In genomic region chr12:3858754-3859153, GRCm38 (mm10) we compare ENCODE assay signal across 21 mouse cellular contexts.
"Had no signal": no experiment of that assay in that cellular context is flagged by ENCODE, and none has a peak within 500 bp of the region (broad histone marks: within the 10 kb centered on the region; RNA-seq: fewer than 3 reads in every experiment).

No protein-coding gene starts in this region.

- H3K36me3 ChIP-seq: hindbrain, embryonic 10.5 days had no signal

- H3K27me3 ChIP-seq: hindbrain, embryonic 12.5 days; intestine, embryonic 15.5 days; kidney, embryonic 15.5 days; limb, embryonic 12.5 days had no signal

- H3K9ac ChIP-seq: hindbrain, embryonic 12.5 days; hindbrain, embryonic 14.5 days; intestine, embryonic 15.5 days; kidney, embryonic 15.5 days; limb, embryonic 12.5 days had no signal

- ATAC-seq: hindbrain, embryonic 16.5 days; inflammation-experienced regulatory T-cells, adult 6 months; intestine, embryonic 15.5 days; intestine, postnatal 0 days had no signal

- H3K4me3 ChIP-seq: heart, embryonic 10.5 days; hindbrain, embryonic 10.5 days; hindbrain, embryonic 12.5 days; intestine, embryonic 15.5 days; kidney, embryonic 15.5 days; layer of hippocampus, adult 2 months; left cerebral cortex, adult 2 months; limb, embryonic 10.5 days; limb, embryonic 12.5 days had no signal

- H3K9me3 ChIP-seq: heart, embryonic 10.5 days; hindbrain, embryonic 10.5 days; hindbrain, embryonic 12.5 days; intestine, embryonic 15.5 days; kidney, embryonic 15.5 days; limb, embryonic 10.5 days; limb, embryonic 12.5 days had no signal

- H3K4me2 ChIP-seq: hindbrain, embryonic 12.5 days; hindbrain, embryonic 14.5 days; intestine, embryonic 15.5 days; kidney, embryonic 15.5 days; limb, embryonic 12.5 days; liver, embryonic 11.5 days had no signal

- H3K27ac ChIP-seq: hindbrain, embryonic 10.5 days; hindbrain, embryonic 12.5 days; hindbrain, embryonic 14.5 days; intestine, embryonic 15.5 days; kidney, embryonic 15.5 days; kidney, postnatal 0 days; layer of hippocampus, adult 2 months; left cerebral cortex, adult 2 months; limb, embryonic 10.5 days; limb, embryonic 12.5 days had no signal

- DNase-seq: gastrocnemius, postnatal 25 days; heart, adult 18-20 months; heart, postnatal 10 days; heart, postnatal 4 days; kidney, postnatal 4 days; liver had no signal
